Mouse (Mus musculus): ENCODE data around the gene Pax7. TPM values are rescaled to one million over a fixed set of nuclear protein-coding genes. Genes with fewer than 3 reads are reported as not detected.

Gene Pax7
- polyA plus RNA-seq, 1 experiment, result not detected

GRCm38 (mm10) chr4:139799436-139800100 is 33.8 kb downstream of the Pax7 start:
- TF ChIP-seq POLR2A (IDR thresholded peaks at IDR 0.05; ENCODE audit: borderline replicate concordance, control insufficient read depth, low read depth, low read length) (no peak), CTCF (IDR thresholded peaks at IDR 0.05; ENCODE audit: control insufficient read depth, insufficient read depth, low read length) (no peak)
- no peak overlapping the region for H3K27ac ChIP-seq (ENCODE audit: control insufficient read depth, insufficient read depth, low read depth, low read length, poor library complexity)
- H3K4me1 ChIP-seq (ENCODE audit: control insufficient read depth, insufficient read depth, low read length), result no peaks in the 10 kb centered on the region
- WGBS, result 61% methylated on average over 10 of the region's 10 CpGs
- H3K4me3 ChIP-seq (replicated peaks; ENCODE audit: control insufficient read depth, low read depth, low read length), result no peak overlapping the region

GRCm38 (mm10) chr4:139797344-139797743 is 36.0 kb downstream of the Pax7 start:
- Histone ChIP-seq H3K4me3 (replicated peaks; ENCODE audit: control insufficient read depth, low read depth, low read length) (no peak overlapping the region), H3K4me1 (ENCODE audit: control insufficient read depth, insufficient read depth, low read length) (no peaks in the 10 kb centered on the region), H3K27ac (ENCODE audit: control insufficient read depth, insufficient read depth, low read depth, low read length, poor library complexity) (no peak overlapping the region)
- 36% methylated on average over 4 of the region's 4 CpGs for WGBS
- no peak for TF ChIP-seq CTCF (IDR thresholded peaks at IDR 0.05; ENCODE audit: control insufficient read depth, insufficient read depth, low read length)
- no peak for TF ChIP-seq POLR2A (IDR thresholded peaks at IDR 0.05; ENCODE audit: borderline replicate concordance, control insufficient read depth, low read depth, low read length)

GRCm38 (mm10) chr4:139796115-139796514 is 37.2 kb downstream of the Pax7 start:
- no peaks in the 10 kb centered on the region for H3K4me1 ChIP-seq (ENCODE audit: control insufficient read depth, insufficient read depth, low read length)
- no peak overlapping the region for H3K27ac ChIP-seq (ENCODE audit: control insufficient read depth, insufficient read depth, low read depth, low read length, poor library complexity)
- TF ChIP-seq POLR2A (IDR thresholded peaks at IDR 0.05; ENCODE audit: borderline replicate concordance, control insufficient read depth, low read depth, low read length) (no peak), CTCF (IDR thresholded peaks at IDR 0.05; ENCODE audit: control insufficient read depth, insufficient read depth, low read length) (no peak)
- H3K4me3 ChIP-seq (replicated peaks; ENCODE audit: control insufficient read depth, low read depth, low read length), result no peak overlapping the region
- 31% methylated on average over 9 of the region's 9 CpGs for WGBS

- H3K4me1 ChIP-seq (ENCODE audit: control insufficient read depth, insufficient read depth, low read length), result no peaks in the 10 kb centered on the region
- WGBS, result 61% methylated on average over 8 of the region's 8 CpGs
- no peak for TF ChIP-seq POLR2A (IDR thresholded peaks at IDR 0.05; ENCODE audit: borderline replicate concordance, control insufficient read depth, low read depth, low read length)
- TF ChIP-seq CTCF (IDR thresholded peaks at IDR 0.05; ENCODE audit: control insufficient read depth, insufficient read depth, low read length), result no peak
Observed at GRCm38 (mm10) chr4:139791168-139791567, 42.2 kb downstream of the Pax7 start.

GRCm38 (mm10) chr4:139789772-139790171 is 43.6 kb downstream of the Pax7 start:
- H3K4me3 ChIP-seq (replicated peaks; ENCODE audit: control insufficient read depth, low read depth, low read length), result no peak overlapping the region
- no peak overlapping the region for H3K27ac ChIP-seq (ENCODE audit: control insufficient read depth, insufficient read depth, low read depth, low read length, poor library complexity)
- TF ChIP-seq CTCF (IDR thresholded peaks at IDR 0.05; ENCODE audit: control insufficient read depth, insufficient read depth, low read length), result peak; percentile 19; the same call in 1 of the 2 replicates
- TF ChIP-seq POLR2A (IDR thresholded peaks at IDR 0.05; ENCODE audit: borderline replicate concordance, control insufficient read depth, low read depth, low read length), result no peak
- H3K4me1 ChIP-seq (ENCODE audit: control insufficient read depth, insufficient read depth, low read length), result no peaks in the 10 kb centered on the region
- WGBS, result 68% methylated on average over 7 of the region's 7 CpGs

More at GRCm38 (mm10) chr4:139791168-139791567, 42.2 kb downstream of the Pax7 start:
- Histone ChIP-seq H3K4me3 (replicated peaks; ENCODE audit: control insufficient read depth, low read depth, low read length) (no peak overlapping the region), H3K27ac (ENCODE audit: control insufficient read depth, insufficient read depth, low read depth, low read length, poor library complexity) (no peak overlapping the region)

- Histone ChIP-seq H3K4me3 (replicated peaks; ENCODE audit: control insufficient read depth, low read depth, low read length) (no peak overlapping the region), H3K4me1 (ENCODE audit: control insufficient read depth, insufficient read depth, low read length) (no peaks in the 10 kb centered on the region), H3K27ac (ENCODE audit: control insufficient read depth, insufficient read depth, low read depth, low read length, poor library complexity) (no peak overlapping the region)
- TF ChIP-seq POLR2A (IDR thresholded peaks at IDR 0.05; ENCODE audit: borderline replicate concordance, control insufficient read depth, low read depth, low read length) (no peak), CTCF (IDR thresholded peaks at IDR 0.05; ENCODE audit: control insufficient read depth, insufficient read depth, low read length) (no peak)
- WGBS, result 45% methylated on average over 9 of the region's 9 CpGs
Observed at GRCm38 (mm10) chr4:139782926-139783467, 50.3 kb downstream of the Pax7 start.

- 30% methylated on average over 9 of the region's 9 CpGs for WGBS
- no peak for TF ChIP-seq POLR2A (IDR thresholded peaks at IDR 0.05; ENCODE audit: borderline replicate concordance, control insufficient read depth, low read depth, low read length)
- no peaks in the 10 kb centered on the region for H3K4me1 ChIP-seq (ENCODE audit: control insufficient read depth, insufficient read depth, low read length)
- no peak overlapping the region for H3K4me3 ChIP-seq (replicated peaks; ENCODE audit: control insufficient read depth, low read depth, low read length)
- no peak overlapping the region for H3K27ac ChIP-seq (ENCODE audit: control insufficient read depth, insufficient read depth, low read depth, low read length, poor library complexity)
Observed at GRCm38 (mm10) chr4:139771125-139771631, 62.1 kb downstream of the Pax7 start.

- WGBS, result 67% methylated on average over 5 of the region's 5 CpGs
- Histone ChIP-seq H3K4me3 (replicated peaks; ENCODE audit: control insufficient read depth, low read depth, low read length) (no peak overlapping the region), H3K27ac (ENCODE audit: control insufficient read depth, insufficient read depth, low read depth, low read length, poor library complexity) (no peak overlapping the region), H3K4me1 (ENCODE audit: control insufficient read depth, insufficient read depth, low read length) (no peaks in the 10 kb centered on the region)
- TF ChIP-seq POLR2A (IDR thresholded peaks at IDR 0.05; ENCODE audit: borderline replicate concordance, control insufficient read depth, low read depth, low read length) (no peak), CTCF (IDR thresholded peaks at IDR 0.05; ENCODE audit: control insufficient read depth, insufficient read depth, low read length) (no peak)
Observed at GRCm38 (mm10) chr4:139767823-139768222, 65.5 kb downstream of the Pax7 start.

Data from bone marrow, adult 2 months (tissue).